Mouse (Mus musculus) urinary bladder, postnatal 10 days (tissue): Measurements from ENCODE around the gene Ssc4d.

Experiments used
- DNase-seq: peaks from one replicate; pipeline ENCODE4 v3.0.0; 2022; ENCODE audit warnings: low spot score

Gene Ssc4d

GRCm38 (mm10) chr5:135974365-135974764 is at the start of gene Ssc4d:
TSS of gene Ssc4d (minus strand) at chr5:135974531.
- no peak for DNase-seq

- no peak for DNase-seq
These were observed 45.6 kb upstream of the Ssc4d start for GRCm38 (mm10) chr5:136019907-136020306.

- DNase-seq, result no peak
These were observed 44.4 kb upstream of the Ssc4d start for GRCm38 (mm10) chr5:136018726-136019125.

GRCm38 (mm10) chr5:136017262-136017661 is 42.9 kb upstream of the Ssc4d start:
- no peak for DNase-seq

- DNase-seq, result no peak
These were observed 41.9 kb upstream of the Ssc4d start for GRCm38 (mm10) chr5:136016014-136016876.

GRCm38 (mm10) chr5:136015586-136015985 is 41.3 kb upstream of the Ssc4d start:
- no peak for DNase-seq

- no peak for DNase-seq
These were observed 40.5 kb upstream of the Ssc4d start for GRCm38 (mm10) chr5:136014877-136015276.

GRCm38 (mm10) chr5:136007745-136008144 is 33.4 kb upstream of the Ssc4d start:
- no peak for DNase-seq

DNA sequence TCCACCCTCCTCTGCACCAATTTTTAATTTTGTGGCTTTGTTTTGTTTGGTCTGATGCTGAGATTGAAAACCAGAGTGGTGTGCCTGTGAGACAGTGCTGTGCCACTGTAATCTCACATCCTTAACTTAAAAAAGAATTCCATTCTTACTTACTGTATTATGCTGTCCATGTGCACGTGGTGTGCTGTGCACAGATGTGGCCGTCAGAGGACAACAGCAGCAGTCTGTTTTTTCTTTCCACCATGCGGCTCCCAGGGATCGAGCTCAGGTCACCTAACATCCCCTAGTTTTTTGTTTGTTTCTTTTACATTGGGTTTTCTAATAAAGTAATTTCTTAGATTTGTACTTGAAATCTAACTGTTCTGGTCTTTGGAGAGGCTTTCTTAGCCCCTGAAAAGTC is 30.2 kb upstream of the Ssc4d start:
- no peak for DNase-seq

DNA sequence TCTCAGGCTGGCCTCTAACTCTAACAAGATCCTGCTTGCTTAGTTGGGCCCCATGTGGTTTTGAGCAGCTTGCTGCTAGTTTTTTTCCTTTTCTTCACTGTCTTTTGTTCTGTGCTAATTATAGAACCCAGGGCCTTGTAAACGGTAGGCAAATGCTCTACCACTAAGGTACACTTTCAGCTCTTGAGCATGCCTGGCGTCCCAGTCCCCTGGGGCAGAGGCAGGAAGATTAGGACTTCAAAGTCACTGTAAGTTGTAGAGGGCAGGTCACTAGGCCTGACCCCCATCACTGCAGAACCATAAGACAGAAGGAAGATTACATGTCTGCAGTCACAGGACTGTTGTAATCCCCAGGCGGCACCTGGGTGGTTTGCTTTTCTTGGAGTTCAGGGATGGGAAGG is 28.4 kb upstream of the Ssc4d start:
- DNase-seq, result no peak

- no peak for DNase-seq
These were observed 28.0 kb upstream of the Ssc4d start for GRCm38 (mm10) chr5:136002325-136002724.

DNA sequence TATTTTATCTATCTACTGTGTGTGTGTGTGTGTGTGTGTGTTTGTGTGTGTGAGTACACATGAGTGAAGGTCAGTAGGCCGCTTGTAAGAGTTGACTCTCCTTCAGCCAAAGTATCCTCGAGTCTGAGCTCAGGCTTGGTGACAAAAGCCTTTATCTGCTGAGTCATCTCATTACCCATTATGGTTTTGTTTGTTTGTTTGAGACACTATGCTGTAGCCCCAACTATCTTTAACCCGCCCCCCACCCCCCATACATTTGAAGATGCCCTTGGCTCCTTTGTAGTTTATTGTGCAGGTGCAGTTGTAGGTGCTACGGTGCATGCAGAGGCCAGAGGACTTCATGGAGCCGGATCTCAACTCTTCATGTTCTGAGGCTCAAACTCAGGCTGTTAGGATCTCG is 26.9 kb upstream of the Ssc4d start:
- no peak for DNase-seq

- no peak for DNase-seq
These were observed 21.8 kb upstream of the Ssc4d start for GRCm38 (mm10) chr5:135996162-135996561.

GRCm38 (mm10) chr5:135994725-135995687 is 20.7 kb upstream of the Ssc4d start, which contains the start of gene Dtx2:
TSS of gene Dtx2 (plus strand) at chr5:135994800.
- peak; percentile 58 for DNase-seq

DNA sequence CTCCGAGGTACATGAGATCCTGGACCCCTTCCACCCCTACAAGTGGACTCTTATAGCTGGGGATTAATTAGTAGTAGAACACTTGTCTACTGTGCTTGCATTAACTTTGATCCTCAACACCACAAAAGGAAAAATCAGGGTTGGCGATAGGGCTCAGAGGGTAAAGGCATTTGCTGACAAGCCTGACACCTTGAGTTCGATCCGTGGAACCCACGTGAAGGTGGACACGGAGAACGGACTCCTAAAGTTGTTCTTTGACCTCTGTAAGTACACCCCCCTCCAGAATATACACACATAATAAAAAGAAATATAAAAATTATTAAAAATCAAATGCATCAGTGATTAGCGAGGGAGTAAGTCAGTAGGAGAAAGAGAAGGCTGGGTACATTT is 20.0 kb upstream of the Ssc4d start:
- DNase-seq, result no peak

- no peak for DNase-seq
These were observed 19.1 kb upstream of the Ssc4d start for GRCm38 (mm10) chr5:135993381-135993965.

DNA sequence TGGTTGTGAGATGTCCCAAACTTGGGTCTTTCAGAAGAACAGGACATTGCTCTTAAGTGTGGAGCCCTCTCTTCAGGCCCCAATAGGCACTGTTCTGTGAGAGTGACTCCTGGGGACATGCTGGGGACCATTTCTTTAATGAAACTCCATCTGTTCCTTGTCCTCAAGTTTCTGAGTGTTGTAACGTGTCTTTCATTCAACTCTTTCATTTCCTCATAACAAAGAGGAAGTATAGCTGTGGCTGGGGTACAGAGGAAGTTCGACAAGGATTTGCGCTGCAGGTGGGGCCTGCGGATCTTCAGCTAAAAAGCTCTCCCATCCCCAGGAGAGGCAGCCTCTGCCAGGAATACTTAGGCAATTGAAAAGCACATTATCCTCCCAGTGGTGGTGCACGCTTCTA is 16.3 kb upstream of the Ssc4d start:
- DNase-seq, result no peak

- no peak for DNase-seq
These were observed 12.9 kb upstream of the Ssc4d start for GRCm38 (mm10) chr5:135987248-135987647.

GRCm38 (mm10) chr5:135984546-135985044 is 10.3 kb upstream of the Ssc4d start:
- DNase-seq, result no peak

GRCm38 (mm10) chr5:135982398-135982797 is 8.1 kb upstream of the Ssc4d start:
- no peak for DNase-seq

- DNase-seq, result no peak
These were observed 5.6 kb upstream of the Ssc4d start, which contains the start of gene Zp3 for GRCm38 (mm10) chr5:135979904-135980303. TSS of gene Zp3 (plus strand) at chr5:135980099.

- no peak for DNase-seq
These were observed 5.0 kb upstream of the Ssc4d start for GRCm38 (mm10) chr5:135979381-135979780.
